Mouse (Mus musculus) stomach, postnatal 0 days (tissue): ENCODE data around the gene Kif5c.

ENCODE experiments used
- CTCF ChIP-seq: IDR thresholded peaks from 2 replicates; pipeline ENCODE4 v1.5.1; 2016; ENCODE audit warnings: antibody characterized with exemption, low read depth, mild to moderate bottlenecking, moderate library complexity
- EP300 ChIP-seq: optimal IDR thresholded peaks from 2 replicates; pipeline ENCODE3; 2016; ENCODE audit warnings: antibody characterized with exemption

GRCm38 (mm10) chr2:49671753-49672500 lies 52.8 kb downstream of the Kif5c start:
- TF ChIP-seq CTCF (no peak), EP300 (no peak)
